Mouse (Mus musculus): ENCODE measurements around the gene Plek.

DNA sequence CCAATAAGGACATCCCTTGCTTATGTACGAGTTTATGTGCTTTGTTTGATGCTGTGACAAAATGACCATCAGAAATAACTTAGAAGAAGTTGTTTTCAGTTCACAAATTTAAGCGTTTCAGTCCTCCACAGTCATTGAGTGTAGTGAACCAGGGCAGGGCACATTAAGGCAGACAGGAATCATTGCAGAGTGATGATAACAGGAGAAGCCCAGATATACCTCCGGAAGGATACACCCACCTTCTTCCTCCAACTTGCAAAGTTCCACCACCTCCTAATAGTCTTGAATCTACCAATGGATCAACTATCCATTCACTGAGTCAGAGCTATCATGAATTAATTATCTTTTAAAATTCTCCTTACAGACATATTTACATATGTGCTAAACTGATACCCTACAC, 80.2 kb downstream of the Plek start:
- TF ChIP-seq CTCF (IDR thresholded peaks at IDR 0.05; ENCODE audit: control insufficient read depth, insufficient read depth, insufficient read length), result no peak
- TF ChIP-seq USF1 (IDR thresholded peaks at IDR 0.05; ENCODE audit: low read depth), result no peak
- TF ChIP-seq MAX (IDR thresholded peaks at IDR 0.05), result no peak
